Mouse (Mus musculus): Measurements from ENCODE around the gene Ksr1.

Gene Ksr1

GRCm38 (mm10) chr11:79093386-79093906 is 52.8 kb downstream of the Ksr1 start:
- DNase-seq (ENCODE audit: low read depth) = no peak

DNA sequence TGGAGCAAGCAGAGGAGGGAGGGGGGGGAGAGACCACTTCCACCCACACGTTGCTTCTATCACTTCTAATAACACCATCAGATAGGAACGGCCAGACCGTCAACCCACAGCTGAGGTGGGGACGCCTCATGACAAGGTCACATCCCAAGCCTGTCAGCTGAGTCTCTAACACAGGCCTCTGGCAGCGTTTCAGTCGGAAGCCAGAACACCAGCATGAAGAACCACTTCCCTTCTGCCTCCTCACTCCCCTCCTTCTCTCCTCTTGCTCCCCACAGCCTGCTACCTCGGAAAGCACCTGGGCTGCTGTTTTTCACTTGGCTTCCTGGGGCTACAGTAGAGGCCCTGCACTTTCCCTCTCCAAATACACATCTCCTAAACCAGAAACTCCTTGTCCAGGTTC is 53.4 kb downstream of the Ksr1 start:
- DNase-seq (ENCODE audit: low read depth) = peak; percentile 63

- DNase-seq (ENCODE audit: low read depth) = no peak
Observed at GRCm38 (mm10) chr11:79092245-79092644, 54.0 kb downstream of the Ksr1 start.

- DNase-seq (ENCODE audit: low read depth) = no peak
Observed at GRCm38 (mm10) chr11:79089756-79090155, 56.5 kb downstream of the Ksr1 start.

DNA sequence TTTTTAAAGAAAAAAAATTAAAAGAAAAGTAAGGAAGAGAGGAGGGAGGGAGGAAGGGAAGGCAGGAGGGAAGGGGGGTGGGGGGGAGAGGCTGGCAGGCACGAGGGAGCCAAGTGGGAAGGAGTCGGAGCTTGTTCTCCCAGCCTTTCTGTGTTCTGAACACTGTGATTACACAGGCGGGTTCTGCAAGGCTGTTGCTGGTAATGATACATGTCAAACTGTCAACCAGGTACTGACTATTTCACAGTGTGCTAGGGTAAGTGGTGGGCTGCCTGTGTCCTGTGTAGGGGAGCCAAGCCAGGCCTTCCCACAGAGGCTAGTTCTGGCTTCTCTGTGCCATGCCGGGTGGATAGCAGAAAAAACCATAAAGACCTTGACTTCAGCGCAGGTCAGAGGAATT is 57.2 kb downstream of the Ksr1 start:
- DNase-seq (ENCODE audit: low read depth) = no peak

DNA sequence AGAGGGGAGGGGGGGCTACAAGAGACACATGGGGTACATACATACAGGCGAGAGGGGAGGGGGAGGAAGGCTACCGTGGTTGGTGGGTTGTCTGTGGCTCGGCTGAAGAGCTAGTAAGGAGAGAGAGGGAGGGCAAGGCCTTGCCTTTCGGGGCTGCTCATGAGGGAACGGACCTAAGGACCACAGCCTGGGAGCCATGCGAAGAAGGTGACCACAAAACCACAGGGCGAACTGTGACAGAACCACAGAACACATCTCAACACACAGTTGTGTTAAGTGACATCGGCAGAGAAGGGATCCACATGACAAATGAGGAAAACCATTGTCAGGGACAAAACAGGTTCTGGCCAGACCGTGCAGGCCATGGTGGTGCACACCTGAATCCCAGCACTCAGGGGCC is 57.9 kb downstream of the Ksr1 start:
- no peak for DNase-seq (ENCODE audit: low read depth)

GRCm38 (mm10) chr11:79087731-79088311 is 58.4 kb downstream of the Ksr1 start:
- DNase-seq (ENCODE audit: low read depth) = no peak

DNA sequence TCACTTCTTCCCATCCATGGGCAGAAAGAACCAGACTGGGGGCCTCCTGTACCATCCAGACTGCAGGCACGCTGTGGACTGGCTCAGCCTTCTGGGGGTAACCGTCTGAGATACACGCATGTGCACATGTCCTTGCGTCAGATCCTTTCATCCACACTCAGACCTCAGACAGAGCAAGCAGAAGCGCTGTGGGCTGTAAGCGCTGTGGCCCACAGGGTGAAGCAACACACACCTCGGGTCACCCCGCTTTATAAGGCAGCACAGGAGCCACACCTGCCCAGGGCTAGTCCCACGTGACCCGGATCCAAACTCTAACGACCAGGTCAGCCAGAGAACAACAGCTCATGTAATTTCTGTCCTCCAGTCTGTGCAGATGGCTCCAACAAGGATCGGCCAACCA is 59.4 kb downstream of the Ksr1 start:
- DNase-seq (ENCODE audit: low read depth) = no peak

- no peak for DNase-seq (ENCODE audit: low read depth)
Observed at GRCm38 (mm10) chr11:79085059-79085458, 61.1 kb downstream of the Ksr1 start.

DNA sequence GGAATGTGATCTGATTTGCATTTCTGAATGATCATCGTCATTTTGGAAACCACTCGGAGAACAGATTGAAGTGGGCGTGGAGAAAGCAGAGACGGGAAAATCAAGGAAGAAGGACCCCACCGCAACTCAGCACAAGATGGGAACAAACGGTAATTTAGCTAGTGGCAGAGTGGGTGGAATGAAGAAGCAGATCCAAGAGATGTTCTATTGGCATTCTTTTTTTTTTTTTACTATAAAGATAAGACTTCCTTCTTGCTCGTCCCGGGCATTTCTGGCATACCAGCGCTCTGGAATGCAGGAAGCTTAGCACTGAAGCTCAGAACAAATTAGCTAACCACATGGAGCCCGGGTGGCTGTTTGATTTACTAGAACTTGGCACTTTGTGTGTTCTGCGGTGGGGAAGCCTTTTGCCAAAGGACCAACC is 63.2 kb downstream of the Ksr1 start:
- no peak for DNase-seq (ENCODE audit: low read depth)

- DNase-seq (ENCODE audit: low read depth) = no peak
Observed at GRCm38 (mm10) chr11:79080965-79081891, 65.0 kb downstream of the Ksr1 start.

- DNase-seq (ENCODE audit: low read depth) = no peak
Observed at GRCm38 (mm10) chr11:79080081-79080480, 66.1 kb downstream of the Ksr1 start.

- peak; percentile 94 for DNase-seq (ENCODE audit: low read depth)
Observed at GRCm38 (mm10) chr11:79076484-79076883, 69.7 kb downstream of the Ksr1 start.

- no peak for DNase-seq (ENCODE audit: low read depth)
Observed at GRCm38 (mm10) chr11:79075044-79075443, 71.2 kb downstream of the Ksr1 start.

GRCm38 (mm10) chr11:79074611-79075010 is 71.6 kb downstream of the Ksr1 start:
- DNase-seq (ENCODE audit: low read depth) = no peak

DNA sequence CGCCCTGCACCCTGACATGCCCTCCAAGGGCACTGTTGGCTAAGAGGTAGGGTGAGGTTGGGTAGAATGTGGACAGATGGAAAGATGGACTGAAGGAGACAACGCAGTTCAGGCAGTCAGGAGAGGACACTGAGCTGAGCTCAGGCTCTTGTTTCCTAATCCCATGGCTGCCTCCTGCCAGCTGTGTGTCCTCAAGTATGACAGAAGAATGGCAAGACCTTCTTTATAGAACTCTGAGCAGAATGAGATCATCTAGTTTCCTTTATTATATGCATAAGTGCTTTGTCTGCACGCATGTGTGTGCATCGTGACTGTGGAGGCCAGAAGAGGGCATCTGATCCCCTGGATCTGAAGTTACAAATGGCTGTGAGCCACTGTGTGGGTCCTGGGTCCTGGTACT is 72.6 kb downstream of the Ksr1 start:
- DNase-seq (ENCODE audit: low read depth) = no peak

DNA sequence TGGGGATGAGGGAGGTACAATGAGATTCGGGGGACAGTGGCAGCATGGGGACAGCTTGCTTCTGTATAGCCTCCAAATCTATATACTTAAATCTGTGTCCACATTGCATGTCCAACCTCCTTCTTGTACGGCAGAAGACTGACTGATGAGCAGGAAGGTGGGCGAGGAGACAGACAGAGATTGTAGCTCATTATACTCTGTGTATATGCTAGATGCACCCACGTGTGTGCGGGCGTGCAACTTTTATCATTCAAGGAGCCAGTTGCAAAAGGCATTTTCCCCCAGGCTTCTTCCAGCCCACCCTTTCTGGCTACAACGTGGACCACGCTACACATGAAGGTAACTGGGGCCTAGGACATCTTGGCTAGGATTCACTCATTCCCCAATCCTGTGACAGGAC is 74.1 kb downstream of the Ksr1 start:
- no peak for DNase-seq (ENCODE audit: low read depth)

DNA sequence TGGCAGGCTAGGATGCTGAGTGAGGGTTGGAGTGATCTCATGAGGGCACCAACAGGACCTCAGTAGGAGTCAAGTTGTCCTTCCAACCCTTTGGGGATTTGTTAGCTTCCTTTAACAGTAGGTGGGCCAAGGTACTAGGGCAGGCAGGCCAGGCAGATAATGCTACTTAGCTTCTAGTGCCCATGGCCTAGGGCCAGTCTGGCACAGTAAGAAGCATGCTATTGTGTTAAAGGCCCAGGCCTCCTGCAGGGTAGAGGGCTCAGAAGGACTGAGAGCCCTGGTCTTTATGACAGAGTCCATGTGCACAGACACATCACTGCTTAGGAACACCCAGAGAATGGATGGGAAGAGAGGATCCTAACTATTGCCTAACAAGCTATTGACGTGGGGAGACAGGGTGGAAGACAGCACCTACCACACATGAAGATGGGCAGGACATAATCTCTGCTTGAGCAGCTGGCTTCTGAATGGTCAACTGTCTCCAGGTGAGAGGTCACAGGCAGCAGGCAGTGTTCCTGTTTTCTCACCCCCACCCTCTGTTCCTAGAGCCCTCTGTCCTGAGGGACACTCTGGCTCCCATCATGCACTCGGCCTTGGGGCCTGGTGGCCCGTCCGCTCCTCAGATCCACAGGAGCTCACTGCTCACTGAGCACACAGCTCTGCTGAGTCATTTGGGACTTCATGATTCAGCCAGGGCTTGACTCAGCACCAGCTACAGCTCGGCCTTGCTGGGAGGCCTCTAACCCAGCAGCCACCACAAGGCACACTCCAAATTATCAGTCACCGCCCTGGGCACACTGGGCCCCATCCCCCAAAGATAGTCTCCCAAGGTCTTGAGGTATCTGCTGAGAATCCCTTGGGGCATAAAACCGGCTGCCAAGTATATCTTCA is 74.9 kb downstream of the Ksr1 start:
- peak; percentile 37 for DNase-seq (ENCODE audit: low read depth)

- no peak for DNase-seq (ENCODE audit: low read depth)
Observed at GRCm38 (mm10) chr11:79069453-79070153, 76.6 kb downstream of the Ksr1 start.

DNA sequence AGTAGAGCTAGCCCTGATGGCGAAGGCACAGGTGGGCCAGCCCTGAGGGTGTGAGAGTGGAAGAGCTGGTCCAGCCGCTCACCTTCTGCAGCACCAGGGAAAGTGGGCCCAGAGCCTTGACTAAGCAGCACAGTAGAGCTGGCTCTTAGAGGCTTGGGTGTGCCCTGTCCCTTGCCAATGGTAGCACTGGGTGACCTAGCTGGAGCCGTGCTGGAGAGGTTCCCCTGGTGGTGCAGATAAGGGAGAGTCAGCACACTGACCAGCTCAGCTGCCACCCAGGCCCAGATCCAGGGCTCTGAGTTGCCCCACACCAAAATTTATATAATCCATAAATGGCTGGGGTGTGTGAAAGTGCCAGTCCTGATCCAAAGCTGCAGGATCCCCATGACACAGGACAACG is 79.0 kb downstream of the Ksr1 start:
- DNase-seq (ENCODE audit: low read depth) = no peak

DNA sequence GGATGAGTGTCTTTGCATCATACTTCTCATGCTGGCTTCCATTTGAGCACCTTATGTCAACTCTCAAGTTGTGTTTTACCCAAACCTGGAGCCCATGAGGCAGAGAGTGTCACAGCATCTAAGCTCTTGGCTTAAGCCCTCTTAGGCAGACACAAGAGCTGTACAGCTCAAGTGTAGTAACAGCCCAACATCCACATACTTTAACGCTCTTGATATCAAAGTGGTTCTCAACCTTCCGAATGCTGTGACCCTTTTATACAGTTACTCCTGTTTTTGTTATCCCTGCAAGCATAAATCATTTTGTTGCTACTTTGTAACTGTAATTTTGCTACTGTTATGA is 80.0 kb downstream of the Ksr1 start:
- DNase-seq (ENCODE audit: low read depth) = no peak

Data from induced T-regulatory cell, adult 2 months (primary cell).